Mouse (Mus musculus) hematopoietic stem cell, adult 5-6 weeks (primary cell): ENCODE measurements around the gene Uvrag. TPM values are rescaled to one million over a fixed set of nuclear protein-coding genes. Genes with fewer than 3 reads are reported as not detected.
A peak's percentile ranks its signal among the peaks of the same experiment; 100 is the strongest.
"Not testable (repeated sequence)": the region's sequence is repeated elsewhere in the genome, so short reads cannot be mapped to it uniquely, and the experiment has no call there.

Source experiments
- ATAC-seq, 2 experiments: fragments of 125-278 bp in 1 of 2; replicated peaks in 1 of 2; 2 replicates each; pipeline ENCODE4 v1.8.0; 2016 to 2017; ENCODE audit warnings: inconsistent platforms in 2 of 2, mild to moderate bottlenecking in 2 of 2, moderate number of reproducible peaks in 2 of 2, low read depth in 1 of 2, moderate TSS enrichment in 1 of 2; ENCODE audit not compliant: low FRiP score in 2 of 2, poor library complexity in 2 of 2, severe bottlenecking in 2 of 2, insufficient read depth in 1 of 2, low TSS enrichment in 1 of 2
- total RNA-seq: library from RNA; stranded (forward); fragments of 172-1452, 232-1000 nt; gene quantifications from 2 replicates; pipeline ENCODE4 v1.2.3, GENCODE M21; 2017

Uvrag gene
- total RNA-seq, 1 experiment from 2014 or later, result 34.4 TPM

GRCm38 (mm10) chr7:99088576-99089346 lies 52.2 kb downstream of the Uvrag start:
- ATAC-seq, result no peak; a peak in 1 of 4 replicates

- ATAC-seq, result no peak
Observed at GRCm38 (mm10) chr7:99087581-99087980, 53.4 kb downstream of the Uvrag start.

- peak; percentile 91 to 99 for ATAC-seq
Observed at GRCm38 (mm10) chr7:99086646-99087443, 54.1 kb downstream of the Uvrag start.

DNA sequence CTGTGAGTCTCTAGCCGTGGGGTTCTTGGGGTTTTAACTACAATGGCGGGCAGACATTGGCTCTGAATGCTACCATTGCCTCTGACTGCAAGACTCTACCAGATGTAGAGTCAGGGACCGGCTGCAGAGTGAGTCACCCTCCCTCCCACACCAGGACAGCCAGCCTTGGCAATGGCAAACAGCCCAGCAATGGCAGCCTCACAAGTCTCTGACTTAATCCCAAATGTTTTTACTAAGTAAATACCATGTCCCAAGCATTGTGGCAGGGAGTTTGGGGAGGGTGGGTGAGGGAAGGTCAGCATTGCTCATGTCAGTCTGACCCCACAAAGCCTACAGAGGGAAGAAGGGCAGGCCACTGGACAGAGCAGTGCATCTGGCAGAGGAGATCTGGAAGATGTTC lies 55.7 kb downstream of the Uvrag start:
- ATAC-seq, result no peak

DNA sequence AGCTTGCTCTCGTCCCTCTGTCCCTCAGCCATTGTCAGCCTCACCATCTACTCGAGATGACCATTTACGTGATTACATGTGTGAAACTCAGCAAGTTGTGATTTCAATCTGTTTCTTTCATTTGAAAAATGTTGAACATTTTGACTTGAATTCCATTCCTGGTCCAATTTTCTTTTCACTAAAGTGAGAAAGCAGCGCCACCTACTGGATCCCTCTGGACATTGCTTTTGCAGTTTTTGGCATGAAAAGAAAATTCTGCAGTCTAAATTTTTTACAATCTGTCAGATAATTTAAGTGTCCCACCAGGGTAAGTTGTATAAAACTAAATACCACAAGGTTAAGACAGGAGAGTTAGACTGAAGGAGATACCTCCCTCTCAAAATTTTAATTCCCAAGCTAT lies 61.4 kb downstream of the Uvrag start:
- 0 out of 4 replicates have a peak, but pooled peaks of 1 of the 2 experiments have one; percentile 22 for ATAC-seq

DNA sequence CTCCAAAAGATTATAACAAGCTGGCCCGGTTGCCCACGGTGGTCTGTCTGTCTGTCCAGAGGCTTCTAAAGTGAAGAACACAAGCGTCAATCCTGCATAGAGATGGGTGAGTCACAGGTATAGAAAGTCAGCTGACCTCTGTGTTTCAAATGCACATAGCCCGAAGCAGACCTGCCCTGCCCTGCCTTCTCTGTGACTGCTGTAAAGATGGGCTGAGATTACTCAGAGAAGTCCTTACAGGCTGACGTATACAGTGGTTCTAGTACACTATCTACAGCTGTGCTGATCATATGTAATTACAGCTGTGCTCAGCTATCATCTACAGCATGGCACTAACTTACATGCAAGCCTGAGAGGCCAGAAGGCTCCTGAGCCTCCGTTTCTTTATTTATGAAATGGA lies 62.1 kb downstream of the Uvrag start:
- ATAC-seq, result no peak

DNA sequence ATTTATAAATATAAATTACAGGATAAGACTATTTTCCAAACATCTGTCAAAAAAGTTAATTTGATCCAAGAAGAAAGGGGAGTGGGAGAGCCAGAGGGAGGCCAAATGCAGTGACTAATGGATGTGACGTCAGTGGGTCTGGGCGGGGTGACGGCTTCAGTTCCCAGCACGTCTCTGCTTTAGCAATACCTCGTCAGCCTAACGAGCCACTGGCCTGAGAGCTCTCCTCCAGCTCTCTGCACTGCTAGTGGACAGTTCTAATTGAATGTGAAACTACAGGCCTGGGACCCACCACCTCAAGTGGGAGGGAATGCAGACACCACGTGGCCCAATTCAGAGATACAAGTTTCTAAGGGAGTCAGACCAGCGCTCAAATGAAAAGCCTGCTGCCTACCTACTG lies 63.7 kb downstream of the Uvrag start:
- no peak for ATAC-seq

- ATAC-seq, result no peak
Observed at GRCm38 (mm10) chr7:99075101-99075500, 65.8 kb downstream of the Uvrag start.

- ATAC-seq, result peak; percentile 56 to 58; a peak in 3 of 4 replicates
Observed at GRCm38 (mm10) chr7:99073734-99074372, 67.1 kb downstream of the Uvrag start.

DNA sequence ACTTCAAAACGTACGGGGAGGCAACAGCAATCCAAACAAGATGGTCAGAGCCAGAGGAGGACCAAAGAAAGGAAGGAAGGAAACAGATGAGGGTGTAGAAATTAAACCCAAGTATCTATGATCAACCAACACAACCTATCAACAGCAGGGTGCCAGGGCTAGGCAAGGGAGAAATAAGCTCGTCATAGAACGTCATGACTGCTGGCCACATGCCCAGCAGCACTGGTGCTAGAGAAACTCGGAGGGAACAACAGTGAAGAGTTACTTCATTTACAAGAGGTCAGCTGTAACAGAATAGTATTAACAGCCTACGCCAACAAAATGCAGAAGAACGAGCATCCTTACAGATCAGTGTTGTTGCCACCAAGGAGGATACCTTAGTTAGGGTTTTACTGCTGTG lies 73.2 kb downstream of the Uvrag start:
- ATAC-seq, result peak in 1 of 2 experiments; percentile 14; a peak in 1 of 4 replicates

- ATAC-seq, result no peak
Observed at GRCm38 (mm10) chr7:99065920-99066319, 75.0 kb downstream of the Uvrag start.

DNA sequence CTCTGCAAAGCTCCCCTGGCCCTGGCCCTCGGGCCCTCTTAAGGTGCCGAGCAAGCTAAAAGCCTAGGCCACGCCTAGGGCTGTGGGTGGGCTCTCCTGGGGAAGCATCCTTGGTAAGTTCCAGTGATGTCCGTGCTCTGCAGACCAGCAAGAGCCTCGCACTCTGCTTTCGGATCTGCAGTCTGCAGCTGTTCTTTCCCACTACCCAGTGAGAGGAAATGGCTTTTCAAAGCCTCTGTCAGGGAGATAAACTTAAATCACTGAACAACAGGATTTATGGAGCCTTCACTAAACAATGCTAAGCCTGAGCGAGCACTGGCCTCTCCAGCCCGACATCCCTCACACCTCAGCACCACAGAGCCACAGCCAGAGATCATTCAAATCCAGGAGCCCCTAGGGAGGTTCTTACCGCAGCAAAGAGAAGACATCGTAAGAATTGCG lies 75.5 kb downstream of the Uvrag start:
- no peak for ATAC-seq

DNA sequence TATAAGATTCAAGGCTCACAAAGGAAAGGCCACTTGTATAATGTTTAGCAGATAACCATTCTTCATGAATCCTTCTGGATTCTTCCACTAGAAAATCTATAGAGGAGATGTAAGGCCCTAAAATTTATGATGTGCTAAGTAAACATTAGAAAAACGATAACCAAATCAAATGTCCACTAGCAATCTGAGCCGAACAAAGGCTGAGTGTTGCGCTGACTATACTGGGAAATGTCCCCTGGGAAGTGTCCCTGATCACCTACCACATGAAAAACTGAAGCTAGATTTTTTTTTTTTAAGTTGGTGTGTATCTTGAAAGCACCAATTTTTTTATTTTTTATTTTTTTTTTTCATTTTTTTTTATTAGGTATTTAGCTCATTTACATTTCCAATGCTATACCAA lies 76.1 kb downstream of the Uvrag start:
- ATAC-seq, result no peak

- ATAC-seq, result not testable (repeated sequence)
Observed at GRCm38 (mm10) chr7:99062263-99062662, 78.7 kb downstream of the Uvrag start.

DNA sequence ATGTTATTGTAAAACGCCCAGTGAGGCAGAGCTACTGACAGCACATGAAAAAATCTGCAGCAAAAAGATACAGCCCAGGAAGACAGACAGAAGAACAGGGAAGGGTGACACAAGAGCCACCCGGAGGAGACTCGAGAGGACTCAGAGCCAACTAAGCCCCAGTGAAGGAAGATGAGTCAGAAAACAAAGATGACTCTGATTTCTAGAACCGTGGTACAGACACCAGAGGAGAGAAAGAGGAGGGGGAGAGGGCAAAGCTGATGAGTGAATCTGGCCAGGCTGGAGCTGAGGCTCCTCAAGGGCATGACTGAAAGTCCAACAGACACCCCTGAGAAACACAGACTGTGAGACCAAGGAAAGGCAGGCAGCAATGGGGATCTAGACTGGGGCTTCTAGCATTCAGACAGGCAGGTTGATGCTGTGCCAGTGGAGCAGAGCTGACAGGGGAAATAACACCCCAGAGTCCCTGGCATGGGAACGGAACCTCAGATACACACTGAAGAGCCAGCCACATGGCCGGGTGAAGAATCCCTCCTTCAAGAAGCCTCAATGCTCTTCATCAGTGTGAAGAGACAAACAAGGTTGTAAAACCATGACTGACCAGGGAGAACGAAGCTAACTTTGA lies 79.8 kb downstream of the Uvrag start:
- ATAC-seq, result no peak

GRCm38 (mm10) chr7:99060476-99060875 lies 80.5 kb downstream of the Uvrag start:
- ATAC-seq, result no peak

- no peak for ATAC-seq
Observed at GRCm38 (mm10) chr7:99059934-99060333, 81.0 kb downstream of the Uvrag start.
